Mouse (Mus musculus) CD4-positive naive resting alpha-beta T cell, adult 57 days (primary cell): Measurements from ENCODE around the gene Cd164. TPM values are rescaled to one million over a fixed set of nuclear protein-coding genes. Genes with fewer than 3 reads are reported as not detected.

Source experiments
- total RNA-seq: library from RNA; stranded (reverse); gene quantifications from one replicate; pipeline ENCODE4 v1.2.4, GENCODE M21; 2023

The Cd164 gene
- total RNA-seq, result 296 TPM

DNA sequence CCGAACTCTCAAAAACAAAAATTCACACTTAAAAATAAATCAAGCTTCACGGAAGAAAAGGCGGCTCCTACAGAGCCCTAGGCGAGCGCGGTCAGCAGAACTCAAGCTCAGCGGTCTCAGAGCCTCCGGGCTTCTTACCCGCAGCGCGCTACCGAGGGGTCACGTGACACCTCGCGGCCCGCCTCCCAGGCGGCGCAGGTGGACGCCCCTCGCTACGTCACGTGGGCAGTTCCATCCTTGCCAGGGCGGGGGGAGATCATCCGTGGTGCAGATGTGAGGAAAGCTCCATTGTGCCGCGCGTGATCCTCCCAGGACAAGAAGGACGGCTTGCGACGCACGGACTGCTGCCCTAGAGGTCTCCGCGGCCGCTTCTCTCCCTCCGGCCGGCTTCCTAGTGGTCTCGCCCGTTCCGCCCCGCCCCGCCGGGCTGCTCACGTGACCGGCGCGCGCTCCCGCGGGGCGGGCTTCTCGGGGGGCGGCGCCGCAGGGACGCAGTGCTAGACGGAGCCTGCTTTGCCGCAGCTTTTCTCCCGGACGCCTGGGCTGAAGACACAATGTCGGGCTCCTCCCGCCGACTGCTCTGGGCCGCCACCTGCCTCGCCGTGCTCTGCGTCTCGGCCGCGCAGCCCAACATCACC, at the start of gene Cd164:
TSS of gene Cd164 (plus strand) at position 434 of the 638 bp plus-strand sequence.

DNA sequence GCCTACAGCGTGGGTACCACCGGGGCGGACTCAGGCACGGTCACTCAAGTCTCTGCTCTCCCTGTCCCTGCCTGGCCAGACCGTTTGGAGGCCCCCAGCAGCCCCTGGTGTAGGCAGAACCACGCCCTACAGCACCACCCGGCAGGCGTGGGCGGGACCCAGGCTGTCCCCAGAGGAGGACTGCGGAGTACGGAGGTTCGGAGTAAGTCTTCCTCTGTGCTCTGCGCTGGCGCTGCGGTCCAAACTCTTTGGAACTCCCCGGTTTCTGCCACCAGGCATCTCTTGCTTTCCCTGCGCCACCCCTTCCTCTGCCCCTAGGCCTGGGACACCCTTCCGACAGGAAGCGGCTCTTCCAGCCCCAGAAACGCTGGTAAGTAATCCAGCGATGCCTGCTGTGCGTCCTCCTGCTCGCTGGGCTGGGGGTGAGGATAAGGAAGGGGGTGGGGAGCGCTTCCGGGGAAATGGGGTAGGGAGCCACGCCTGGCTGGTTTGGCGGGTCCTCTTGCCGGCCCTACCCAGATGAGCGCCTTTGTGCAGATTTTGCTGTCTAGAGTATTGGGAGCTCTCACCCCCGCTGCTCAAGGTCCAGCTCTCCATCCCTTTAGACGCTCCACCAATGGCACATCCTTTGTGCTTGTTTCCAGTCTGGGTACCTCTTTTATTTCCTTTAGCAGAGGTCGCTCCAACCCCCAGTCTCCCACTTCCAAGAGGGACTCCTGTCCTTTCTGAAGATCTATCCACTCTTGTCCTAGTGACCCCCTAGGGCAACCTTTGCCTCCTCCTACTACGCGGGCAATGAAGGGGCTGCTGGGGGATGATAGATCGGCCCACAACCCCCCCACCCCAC, 42.8 kb upstream of the Cd164 start, which contains the start of gene Mical1:
TSS of gene Mical1 (plus strand) at position 144 of the 847 bp plus-strand sequence.

DNA sequence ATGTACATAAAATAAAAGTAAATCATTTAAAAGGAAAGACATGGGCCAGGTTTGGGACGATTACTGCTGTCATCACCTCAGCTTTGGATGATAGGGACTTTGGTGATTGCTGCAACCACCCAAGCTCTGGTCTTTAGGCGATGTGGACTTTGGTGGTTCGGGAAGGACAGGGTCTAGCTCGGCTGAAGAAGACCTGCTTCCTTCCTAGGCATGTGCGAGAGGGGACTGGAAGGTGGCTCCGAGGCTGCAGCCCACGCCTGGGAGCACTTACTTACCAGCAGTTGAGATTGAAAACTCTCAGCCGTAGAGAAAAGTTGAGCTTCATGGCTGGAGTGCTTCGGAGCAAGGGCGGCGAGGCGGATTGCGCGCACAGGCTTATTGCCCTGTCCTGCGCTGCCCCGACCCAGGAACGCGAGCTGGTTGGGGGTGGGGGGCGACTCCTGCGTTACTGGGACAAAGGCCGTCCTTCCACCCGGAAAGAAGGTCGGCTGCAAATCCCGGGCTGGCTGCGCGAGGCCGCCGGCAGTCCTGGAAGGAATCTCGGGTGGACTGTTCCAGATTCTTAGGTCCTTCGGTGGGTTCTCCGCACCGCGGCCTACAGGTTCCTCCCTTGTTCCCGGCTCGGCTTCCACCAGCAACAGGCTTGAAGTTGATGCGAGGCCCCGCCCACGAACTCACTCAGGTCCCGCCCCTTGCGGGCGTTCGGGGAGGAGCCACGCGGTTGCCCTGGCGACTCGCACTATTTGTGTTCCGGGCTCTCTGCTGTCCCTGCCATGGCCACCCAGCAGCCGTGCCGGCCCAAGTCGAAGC, 29.3 kb upstream of the Cd164 start, which contains the start of the genes Smpd2 and Ppil6:
TSS of gene Smpd2 (minus strand) at position 662 of the 810 bp plus-strand sequence.
TSS of gene Ppil6 (plus strand) at position 732 of the 810 bp plus-strand sequence.

Other genes with a start within 250 kb of the Cd164 start
- gene Fig4, start 216.2 kb upstream of the Cd164 start, total RNA-seq, result 17.9 TPM
- 0.15 TPM for gene Ak9, start 215.4 kb upstream of the Cd164 start, total RNA-seq
- gene Zbtb24, start 69.0 kb upstream of the Cd164 start, total RNA-seq, result 39.1 TPM
- 191 TPM for gene Mical1, start 43.1 kb upstream of the Cd164 start, total RNA-seq
- gene Smpd2, start 29.0 kb upstream of the Cd164 start, total RNA-seq, result 21.0 TPM
- gene Ppil6, start 29.0 kb upstream of the Cd164 start, total RNA-seq, result not detected
- gene Ccdc162, start 197.2 kb downstream of the Cd164 start, total RNA-seq, result 1.8 TPM